Mouse (Mus musculus) left cerebral cortex, adult 8-10 months (tissue): ENCODE results near the gene Cd68. TPM values are rescaled to one million over a fixed set of nuclear protein-coding genes. Genes with fewer than 3 reads are reported as not detected.
A peak's percentile ranks its signal among the peaks of the same experiment; 100 is the strongest.

ENCODE experiments used
- DNase-seq, 2 experiments: peaks; one replicate each; pipeline ENCODE4 v3.0.0; 2022; ENCODE audit warnings: low spot score in 2 of 2
- total RNA-seq, 4 experiments: library from RNA; stranded (reverse); gene quantifications; 2 replicates each; pipeline ENCODE4 v1.2.4; 2022

Gene Cd68
- total RNA-seq, 4 experiments from 2014 or later, result 14.1 to 63.3 (median 34.2) TPM

- DNase-seq, result no peak
Observed at GRCm38 (mm10) chr11:69695361-69696181, 29.6 kb upstream of the Cd68 start, which contains the start of the genes Tnfsf12 and Tnfsfm13. Tnfsf12 (minus strand) TSS chr11:69695849. Tnfsfm13 (minus strand) TSS chr11:69696098.

DNA sequence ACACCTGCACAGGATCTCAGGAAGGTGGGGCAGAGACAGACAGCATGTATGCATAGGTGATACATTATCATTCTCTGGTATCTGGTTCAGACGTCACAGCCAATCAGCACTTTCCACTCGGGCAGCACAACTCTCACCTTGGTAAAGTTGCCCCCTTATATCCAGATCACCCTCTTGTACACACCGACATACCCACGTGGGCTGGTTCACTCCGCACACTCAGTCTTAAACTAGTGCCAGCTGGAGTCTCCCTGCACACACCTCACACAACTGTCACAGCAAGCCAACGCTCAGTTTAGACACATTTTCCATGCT is 29.1 kb upstream of the Cd68 start:
- DNase-seq, result peak in 1 of 2 experiments; percentile 56

- DNase-seq, result no peak
Observed at GRCm38 (mm10) chr11:69693421-69693965, 27.5 kb upstream of the Cd68 start.

- DNase-seq, result no peak
Observed at GRCm38 (mm10) chr11:69692863-69693262, 26.9 kb upstream of the Cd68 start.

GRCm38 (mm10) chr11:69692196-69692811 is 26.4 kb upstream of the Cd68 start:
- DNase-seq, result no peak

- DNase-seq, result no peak
Observed at GRCm38 (mm10) chr11:69689891-69690290, 23.9 kb upstream of the Cd68 start.

DNA sequence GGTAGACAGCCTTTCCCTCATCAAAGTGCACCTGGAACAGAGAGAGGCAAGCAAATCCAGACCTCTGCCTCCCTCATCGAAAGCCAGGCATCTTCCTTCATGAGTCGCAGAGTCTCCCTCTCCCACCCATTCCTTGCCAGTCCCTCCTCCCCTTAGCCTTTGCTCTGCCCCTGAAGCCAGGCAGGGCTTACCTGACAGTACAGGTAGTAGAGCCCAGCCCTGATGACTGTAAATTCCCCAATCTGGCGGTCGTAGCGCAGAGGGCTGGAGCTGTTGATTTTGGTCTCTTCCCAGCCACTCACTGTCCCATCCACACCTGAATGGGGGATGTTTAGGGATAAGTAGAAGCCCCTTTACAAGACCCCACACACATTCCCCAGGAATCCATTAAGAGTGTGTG is 21.1 kb upstream of the Cd68 start:
- no peak for DNase-seq

GRCm38 (mm10) chr11:69686377-69686776 is 20.4 kb upstream of the Cd68 start:
- no peak for DNase-seq

DNA sequence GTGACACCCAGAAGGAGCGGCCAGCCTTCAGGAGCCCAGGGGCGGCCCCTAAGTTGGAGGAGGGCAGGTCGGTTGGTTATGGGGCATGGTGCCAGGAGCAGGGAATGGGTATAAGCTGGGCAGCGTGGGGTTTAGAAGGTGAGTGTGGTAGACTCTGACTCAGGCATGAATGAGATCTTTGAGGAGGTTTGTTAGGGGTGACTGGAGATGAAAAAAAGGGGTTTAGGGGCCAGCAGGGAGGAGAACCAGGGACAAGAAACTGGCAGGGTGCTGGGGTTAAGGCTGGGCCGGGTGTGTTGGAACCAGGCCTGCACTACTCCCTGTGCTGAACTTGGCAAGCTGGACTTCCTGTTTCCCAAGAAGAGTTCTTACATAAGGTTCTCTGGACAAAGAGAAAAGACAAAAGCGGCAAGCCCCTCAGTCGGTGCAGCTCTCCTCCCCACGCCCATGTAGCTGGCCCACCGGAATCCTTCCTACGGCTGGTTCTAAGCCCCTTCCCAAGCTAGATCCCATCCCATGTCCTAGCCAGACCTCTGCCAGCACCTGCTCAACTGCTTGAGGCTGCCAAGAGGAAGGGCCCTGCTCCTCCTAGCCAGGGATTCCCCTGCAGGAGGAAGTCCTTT is 19.7 kb upstream of the Cd68 start, which contains the start of gene Tnfsf13:
Gene Tnfsf13 (minus strand): TSS at position 259 of the 623 bp plus-strand sequence.
- no peak for DNase-seq

- DNase-seq, result no peak
Observed at GRCm38 (mm10) chr11:69684936-69685335, 19.0 kb upstream of the Cd68 start.

- DNase-seq, result no peak
Observed at GRCm38 (mm10) chr11:69684128-69684745, 18.3 kb upstream of the Cd68 start.

DNA sequence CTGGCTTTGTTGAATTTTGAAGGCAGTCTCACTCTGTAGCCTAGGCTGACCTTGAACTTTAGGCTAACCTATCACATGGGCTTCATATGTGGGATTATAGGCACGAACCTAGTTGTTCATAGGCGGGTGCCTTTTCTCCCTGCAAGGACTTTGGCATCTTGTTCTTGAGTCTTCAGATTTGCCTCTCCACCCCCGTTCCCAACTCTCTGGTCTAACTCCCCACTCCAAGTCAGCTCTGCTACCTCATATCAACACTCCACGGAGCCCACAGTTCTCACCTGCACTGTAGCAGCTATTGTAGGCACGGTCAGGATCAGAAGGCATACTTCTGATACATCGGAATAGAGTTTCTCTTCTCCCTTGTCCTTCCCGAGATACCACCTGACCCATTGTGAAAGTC is 17.6 kb upstream of the Cd68 start:
- DNase-seq, result no peak

DNA sequence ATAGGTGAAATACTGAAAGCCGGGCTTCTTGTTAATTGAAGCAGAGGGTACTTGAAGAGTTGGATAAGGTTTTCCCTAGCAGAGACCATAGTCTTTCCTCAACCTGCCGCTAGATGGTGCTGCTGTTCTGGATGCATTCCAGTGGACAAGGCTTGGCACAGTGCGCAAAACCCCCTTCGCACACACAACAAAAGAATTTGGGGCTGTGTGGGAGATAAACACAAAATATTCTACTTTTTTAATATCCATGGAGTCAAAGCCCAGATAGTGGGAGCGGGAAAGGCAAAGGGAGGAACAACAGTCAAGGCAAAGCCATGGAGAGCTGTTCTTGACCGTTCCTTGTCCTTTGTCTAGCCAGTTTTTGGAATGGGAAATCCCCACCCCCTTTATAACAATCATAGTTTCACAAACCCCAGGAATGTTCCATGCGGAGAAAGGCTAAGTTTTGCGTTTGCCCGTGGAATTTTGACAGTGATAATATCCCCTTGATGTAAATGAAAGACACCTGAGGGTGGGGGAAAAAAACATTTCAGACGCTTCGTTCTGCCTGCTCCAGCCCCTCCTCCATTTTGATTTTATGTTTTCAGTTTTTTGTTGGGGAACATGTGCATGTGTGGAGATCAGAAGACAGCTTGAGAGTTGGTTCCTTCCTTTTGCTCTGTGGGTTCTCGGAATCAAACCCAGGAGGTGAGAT is 17.0 kb upstream of the Cd68 start:
- peak; percentile 67 to 83 for DNase-seq

- DNase-seq, result no peak
Observed at GRCm38 (mm10) chr11:69682209-69682839, 16.4 kb upstream of the Cd68 start.

GRCm38 (mm10) chr11:69681314-69682208 is 15.6 kb upstream of the Cd68 start, which contains the start of gene Senp3:
Senp3 (minus strand) TSS chr11:69682084.
- peak; percentile 87 to 98 for DNase-seq

DNA sequence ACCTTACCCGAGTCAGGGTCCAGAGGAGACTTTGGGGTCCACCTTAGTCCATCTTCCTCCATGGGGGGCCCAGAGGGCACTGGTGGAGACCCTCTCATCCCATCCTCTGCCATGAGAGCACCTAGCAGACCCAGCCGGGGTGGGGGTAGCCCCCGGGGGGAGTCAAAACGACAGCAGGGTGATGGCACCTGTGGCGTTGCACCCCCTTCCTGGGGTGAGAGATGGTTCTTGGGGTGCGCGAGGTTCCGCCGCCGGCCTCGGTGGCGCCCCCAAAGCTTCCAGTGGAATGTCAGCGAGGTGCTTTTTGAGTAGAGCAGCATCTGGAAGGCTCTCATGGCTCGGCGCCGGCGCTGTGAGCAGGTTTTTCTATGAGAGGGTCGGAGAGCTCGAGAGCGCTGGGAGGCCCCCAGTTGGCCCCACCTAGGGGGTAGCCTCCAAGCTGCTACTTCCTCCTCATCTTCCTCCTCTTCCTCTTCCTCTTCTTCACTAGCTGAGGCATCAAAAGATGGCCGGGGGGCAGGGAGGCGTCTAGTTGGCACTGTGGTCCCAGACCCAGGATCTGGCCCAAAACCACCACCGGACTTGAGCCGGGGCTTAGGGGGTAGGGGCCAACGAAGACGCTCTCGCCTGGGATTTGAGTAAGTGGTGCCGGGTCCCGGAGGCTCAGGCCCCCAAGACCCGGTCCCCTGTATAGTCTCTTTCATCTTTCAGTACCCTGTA is 14.3 kb upstream of the Cd68 start:
- DNase-seq, result no peak

DNA sequence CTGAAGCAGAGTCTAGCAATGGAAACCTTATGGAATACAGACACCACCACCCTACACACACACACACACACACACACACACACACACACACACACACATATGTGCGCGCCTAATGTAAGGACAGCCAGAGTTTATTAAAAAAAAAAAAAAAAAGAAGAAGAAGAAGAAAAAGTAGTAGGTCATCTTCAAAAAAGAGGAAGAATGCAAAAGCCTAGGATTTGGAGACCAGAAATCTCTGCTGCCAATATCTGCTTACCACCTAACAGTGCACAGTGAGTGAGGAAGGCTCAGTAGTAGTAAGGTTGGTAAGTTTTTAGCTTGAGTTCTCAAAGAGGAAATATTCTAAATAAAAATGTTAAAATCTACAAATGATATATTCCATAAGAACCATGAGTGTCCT is 13.2 kb upstream of the Cd68 start:
- no peak for DNase-seq

GRCm38 (mm10) chr11:69672211-69672706 is 6.3 kb upstream of the Cd68 start, which contains the start of gene Eif4a1:
Eif4a1 (minus strand) TSS chr11:69672423.
- DNase-seq, result peak; percentile 100
